Mouse (Mus musculus) urinary bladder, adult 2 months (tissue): Measurements from ENCODE around the gene Krt14. TPM values are rescaled to one million over a fixed set of nuclear protein-coding genes. Genes with fewer than 3 reads are reported as not detected.

ENCODE experiments used
- DNase-seq: peaks from one replicate; pipeline ENCODE4 v3.0.0; 2022; ENCODE audit warnings: low spot score
- polyA plus RNA-seq: library from polyadenylated mRNA; depleted of rRNA; stranded (reverse); fragments of >200 nt; gene quantifications from 2 replicates; pipeline ENCODE4 v1.2.3, GENCODE M21; 2012; rRNA removed

The Krt14 gene
- polyA plus RNA-seq, 1 experiment: 1.7 TPM

GRCm38 (mm10) chr11:100164392-100164791 lies 43.0 kb downstream of the Krt14 start:
- DNase-seq: no peak

- DNase-seq: no peak
These were observed 49.4 kb downstream of the Krt14 start for GRCm38 (mm10) chr11:100157908-100158477.

- no peak for DNase-seq
These were observed 50.0 kb downstream of the Krt14 start for GRCm38 (mm10) chr11:100157331-100157730.

GRCm38 (mm10) chr11:100155497-100156255 lies 51.7 kb downstream of the Krt14 start:
- no peak for DNase-seq

Other genes with a start within 250 kb of the Krt14 start
- gene Krtap29-1, start 228.5 kb downstream of the Krt14 start, polyA plus RNA-seq: not detected in 2 replicates
- not detected in 2 replicates for gene Krtap16-1, start 221.0 kb downstream of the Krt14 start, polyA plus RNA-seq
- not detected in 2 replicates for gene Krtap17-1, start 213.6 kb downstream of the Krt14 start, polyA plus RNA-seq
- 0.04 and 0.11 TPM in 2 replicates for gene Krt33a, start 191.3 kb downstream of the Krt14 start, polyA plus RNA-seq
- not detected in 2 replicates for gene Krt33b, start 177.7 kb downstream of the Krt14 start, polyA plus RNA-seq
- gene Krt34, start 166.0 kb downstream of the Krt14 start, polyA plus RNA-seq: not detected in 2 replicates
- not detected in 2 replicates for gene Krt31, start 157.0 kb downstream of the Krt14 start, polyA plus RNA-seq
- not detected in 2 replicates for gene Krt32, start 119.3 kb downstream of the Krt14 start, polyA plus RNA-seq
- gene Krt35, start 111.3 kb downstream of the Krt14 start, polyA plus RNA-seq: 0.04 and 0.06 TPM in 2 replicates
- 0.22 and 0.33 TPM in 2 replicates for gene Krt36, start 101.9 kb downstream of the Krt14 start, polyA plus RNA-seq
- 0.37 and 0.91 TPM in 2 replicates for gene Krt13, start 86.0 kb downstream of the Krt14 start, polyA plus RNA-seq
- 622 and 677 TPM in 2 replicates for gene Krt15, start 71.6 kb downstream of the Krt14 start, polyA plus RNA-seq
- 814 and 933 TPM in 2 replicates for gene Krt19, start 58.9 kb downstream of the Krt14 start, polyA plus RNA-seq
- not detected in 2 replicates for gene Krt9, start 14.3 kb downstream of the Krt14 start, polyA plus RNA-seq
- gene Krt16, start 41.4 kb upstream of the Krt14 start, polyA plus RNA-seq: not detected in 2 replicates
- gene Krt17, start 53.5 kb upstream of the Krt14 start, polyA plus RNA-seq: 0.44 and 0.61 TPM in 2 replicates
- not detected in 2 replicates for gene Krt42, start 62.3 kb upstream of the Krt14 start, polyA plus RNA-seq
- gene Eif1, start 112.3 kb upstream of the Krt14 start, polyA plus RNA-seq: 510 and 627 TPM in 2 replicates
- gene Gast, start 126.9 kb upstream of the Krt14 start, polyA plus RNA-seq: not detected in 2 replicates
- 3.6 and 4.3 TPM in 2 replicates for gene Hap1, start 148.6 kb upstream of the Krt14 start, polyA plus RNA-seq
- gene Jup, start 190.2 kb upstream of the Krt14 start, polyA plus RNA-seq: 92.4 and 119 TPM in 2 replicates
- 53.4 and 56.2 TPM in 2 replicates for gene P3h4, start 207.3 kb upstream of the Krt14 start, polyA plus RNA-seq
- gene Fkbp10, start 208.1 kb upstream of the Krt14 start, polyA plus RNA-seq: 84.6 and 90.5 TPM in 2 replicates
- 128 and 134 TPM in 2 replicates for gene Nt5c3b, start 234.3 kb upstream of the Krt14 start, polyA plus RNA-seq
- 1.3 and 1.4 TPM in 2 replicates for gene Klhl10, start 234.4 kb upstream of the Krt14 start, polyA plus RNA-seq